Mouse (Mus musculus): ENCODE measurements at regions not wholly inside any gene's neighbourhood (a gene's known extent, or its start where the extent isn't known, plus 50 kb on each side); places are given as distances from the start of the nearest gene placed in this dataset.

- Histone ChIP-seq H3ac (ENCODE audit: control insufficient read depth, insufficient read length, low read depth) (no peak overlapping the region), H3K79me3 (ENCODE audit: low read depth) (no peaks in the 10 kb centered on the region), H3K4me3 (ENCODE audit: insufficient read depth, poor library complexity, severe bottlenecking) (no peak overlapping the region), H3K36me3 (ENCODE audit: control insufficient read depth, insufficient read depth) (no peaks in the 10 kb centered on the region), H3K27me3 (ENCODE audit: control insufficient read depth, insufficient read depth, insufficient read length) (no peaks in the 10 kb centered on the region), H3K79me2 (ENCODE audit: control insufficient read depth, insufficient read depth) (no peaks in the 10 kb centered on the region)
- no peak for TF ChIP-seq USF1 (IDR thresholded peaks at IDR 0.05; ENCODE audit: low read depth)
- TF ChIP-seq CEBPB (IDR thresholded peaks at IDR 0.05; ENCODE audit: low read depth), result no peak
- no peak for TF ChIP-seq MYOG (IDR thresholded peaks at IDR 0.05; ENCODE audit: control insufficient read depth, extremely low read depth, insufficient read length)
- no peak for TF ChIP-seq CTCF (IDR thresholded peaks at IDR 0.05; ENCODE audit: control insufficient read depth, insufficient read depth, insufficient read length)
- no peak for TF ChIP-seq MAX (IDR thresholded peaks at IDR 0.05)
- no peak for TF ChIP-seq FOSL1 (IDR thresholded peaks at IDR 0.05; ENCODE audit: insufficient read depth, low read length, poor library complexity, severe bottlenecking)
- TF ChIP-seq MYOD1 (IDR thresholded peaks at IDR 0.05; ENCODE audit: control insufficient read depth, insufficient read length, low read depth), result no peak
Observed at GRCm38 (mm10) chr9:27739287-27739686, 51.3 kb upstream of the Opcml start.
